Mouse (Mus musculus): ENCODE data around the gene Ctrb1. TPM values are rescaled to one million over a fixed set of nuclear protein-coding genes. Genes with fewer than 3 reads are reported as not detected.
"Not testable (repeated sequence)": the region's sequence is repeated elsewhere in the genome, so short reads cannot be mapped to it uniquely, and the experiment has no call there.

Gene Ctrb1
- polyA plus RNA-seq, 1 experiment from 2014 or later: not detected

- Histone ChIP-seq H3K4me3 (no peak overlapping the region), H3K4me2 (replicated peaks) (no peak overlapping the region), H3K27ac (no peak overlapping the region), H3K4me1 (no peaks in the 10 kb centered on the region), H3K36me3 (peaks cover 37% of the 10 kb centered on the region), H3K9ac (no peak overlapping the region), H3K9me3 (no peaks in the 10 kb centered on the region), H3K27me3 (replicated peaks) (no peaks in the 10 kb centered on the region)
- 98% methylated on average over 2 of the region's 2 CpGs for WGBS
- ATAC-seq (ENCODE audit: low FRiP score, low read depth): no peak
Observed at GRCm38 (mm10) chr8:111666751-111667150, 24.1 kb downstream of the Ctrb1 start.

GRCm38 (mm10) chr8:111662473-111662872, 28.3 kb downstream of the Ctrb1 start:
- Histone ChIP-seq H3K36me3 (peaks cover 24% of the 10 kb centered on the region), H3K9me3 (no peaks in the 10 kb centered on the region), H3K4me1 (no peaks in the 10 kb centered on the region), H3K4me2 (replicated peaks) (no peak overlapping the region), H3K27ac (no peak overlapping the region), H3K4me3 (no peak overlapping the region), H3K9ac (no peak overlapping the region), H3K27me3 (replicated peaks) (no peaks in the 10 kb centered on the region)
- WGBS: 91% methylated on average over 3 of the region's 3 CpGs
- ATAC-seq (ENCODE audit: low FRiP score, low read depth): no peak

- Histone ChIP-seq H3K27me3 (replicated peaks) (no peaks in the 10 kb centered on the region), H3K4me1 (no peaks in the 10 kb centered on the region), H3K27ac (no peak overlapping the region), H3K9ac (no peak overlapping the region), H3K36me3 (peaks cover 18% of the 10 kb centered on the region), H3K4me3 (no peak overlapping the region), H3K4me2 (replicated peaks) (no peak overlapping the region), H3K9me3 (no peaks in the 10 kb centered on the region)
- ATAC-seq (ENCODE audit: low FRiP score, low read depth): no peak
- 88% methylated on average over 6 of the region's 6 CpGs for WGBS
Observed at GRCm38 (mm10) chr8:111658819-111659423, 31.9 kb downstream of the Ctrb1 start.

GRCm38 (mm10) chr8:111657312-111657854, 33.4 kb downstream of the Ctrb1 start:
- H3K36me3 ChIP-seq: peaks cover 18% of the 10 kb centered on the region
- 23% methylated on average over 1 of the region's 1 CpGs for WGBS
- no peaks in the 10 kb centered on the region for H3K4me1 ChIP-seq
- H3K4me3 ChIP-seq: no peak overlapping the region
- ATAC-seq (ENCODE audit: low FRiP score, low read depth): no peak
- H3K4me2 ChIP-seq (replicated peaks): no peak overlapping the region
- no peak overlapping the region for H3K9ac ChIP-seq
- no peak overlapping the region for H3K27ac ChIP-seq
- no peaks in the 10 kb centered on the region for H3K27me3 ChIP-seq (replicated peaks)
- H3K9me3 ChIP-seq: no peaks in the 10 kb centered on the region

GRCm38 (mm10) chr8:111653524-111653923, 37.3 kb downstream of the Ctrb1 start:
- ATAC-seq (ENCODE audit: low FRiP score, low read depth): no peak

GRCm38 (mm10) chr8:111650651-111651050, 40.2 kb downstream of the Ctrb1 start:
- no peak overlapping the region for H3K4me3 ChIP-seq
- no peak overlapping the region for H3K4me2 ChIP-seq (replicated peaks)
- H3K36me3 ChIP-seq: no peaks in the 10 kb centered on the region
- H3K4me1 ChIP-seq: peaks cover 2% of the 10 kb centered on the region; the same call in 1 of the 2 replicates
- H3K27ac ChIP-seq: no peak overlapping the region
- H3K9ac ChIP-seq: no peak overlapping the region
- H3K27me3 ChIP-seq (replicated peaks): no peaks in the 10 kb centered on the region
- 80% methylated on average over 3 of the region's 3 CpGs for WGBS
- H3K9me3 ChIP-seq: no peaks in the 10 kb centered on the region
- ATAC-seq (ENCODE audit: low FRiP score, low read depth): no peak

More at GRCm38 (mm10) chr8:111653524-111653923, 37.3 kb downstream of the Ctrb1 start:
- WGBS: 96% methylated on average over 2 of the region's 2 CpGs
- H3K27ac ChIP-seq: no peak overlapping the region
- no peaks in the 10 kb centered on the region for H3K27me3 ChIP-seq (replicated peaks)
- H3K36me3 ChIP-seq: no peaks in the 10 kb centered on the region
- H3K4me3 ChIP-seq: no peak overlapping the region
- no peak overlapping the region for H3K4me2 ChIP-seq (replicated peaks)
- H3K9me3 ChIP-seq: no peaks in the 10 kb centered on the region
- H3K9ac ChIP-seq: no peak overlapping the region
- peaks cover 1% of the 10 kb centered on the region; the same call in 1 of the 2 replicates for H3K4me1 ChIP-seq

- ATAC-seq (ENCODE audit: low FRiP score, low read depth): no peak
- no peaks in the 10 kb centered on the region for H3K36me3 ChIP-seq
- 50% methylated on average over 2 of the region's 2 CpGs for WGBS
Observed at GRCm38 (mm10) chr8:111648834-111649233, 42.0 kb downstream of the Ctrb1 start.

GRCm38 (mm10) chr8:111645715-111646114, 45.1 kb downstream of the Ctrb1 start:
- no peaks in the 10 kb centered on the region for H3K9me3 ChIP-seq
- peaks cover 11% of the 10 kb centered on the region for H3K4me1 ChIP-seq
- no peaks in the 10 kb centered on the region for H3K36me3 ChIP-seq
- WGBS: 98% methylated on average over 8 of the region's 8 CpGs
- no peak overlapping the region for H3K4me2 ChIP-seq (replicated peaks)
- H3K27me3 ChIP-seq (replicated peaks): no peaks in the 10 kb centered on the region
- H3K9ac ChIP-seq: no peak overlapping the region
- H3K27ac ChIP-seq: no peak overlapping the region
- ATAC-seq (ENCODE audit: low FRiP score, low read depth): no peak
- H3K4me3 ChIP-seq: no peak overlapping the region

More at GRCm38 (mm10) chr8:111648834-111649233, 42.0 kb downstream of the Ctrb1 start:
- Histone ChIP-seq H3K4me1 (peaks cover 5% of the 10 kb centered on the region; the same call in 1 of the 2 replicates), H3K27me3 (replicated peaks) (no peaks in the 10 kb centered on the region), H3K27ac (no peak overlapping the region), H3K9ac (no peak overlapping the region), H3K4me3 (no peak overlapping the region), H3K9me3 (no peaks in the 10 kb centered on the region), H3K4me2 (replicated peaks) (no peak overlapping the region)

GRCm38 (mm10) chr8:111644286-111645051, 46.3 kb downstream of the Ctrb1 start:
- H3K27me3 ChIP-seq (replicated peaks); H3K27ac ChIP-seq; H3K9ac ChIP-seq; H3K36me3 ChIP-seq; H3K9me3 ChIP-seq; ATAC-seq (ENCODE audit: low FRiP score, low read depth): not testable (repeated sequence)
- Histone ChIP-seq H3K4me2 (replicated peaks) (peak overlapping the region; percentile 57), H3K4me1 (peaks cover 11% of the 10 kb centered on the region), H3K4me3 (peak overlapping the region; percentile 74)
- WGBS: 72% methylated on average over 12 of the region's 12 CpGs

GRCm38 (mm10) chr8:111643264-111644141, 47.3 kb downstream of the Ctrb1 start, which contains the start of gene Zfp1:
TSS of gene Zfp1 (plus strand) at chr8:111643401.
- WGBS: under 1% methylated on average over 75 of the region's 75 CpGs

GRCm38 (mm10) chr8:111642939-111643263, 47.9 kb downstream of the Ctrb1 start:
- no peak overlapping the region for H3K27ac ChIP-seq
- WGBS: 15% methylated on average over 5 of the region's 5 CpGs
- H3K9me3 ChIP-seq: no peaks in the 10 kb centered on the region

More at GRCm38 (mm10) chr8:111643264-111644141, 47.3 kb downstream of the Ctrb1 start, which contains the start of gene Zfp1:
- H3K27me3 ChIP-seq (replicated peaks): no peaks in the 10 kb centered on the region
- H3K9ac ChIP-seq: peak within 1 kb of the TSS; percentile 81
- peaks cover 9% of the 10 kb centered on the region for H3K4me1 ChIP-seq
- peak within 1 kb of the TSS; percentile 74 for H3K4me3 ChIP-seq
- peak within 1 kb of the TSS; percentile 57 for H3K4me2 ChIP-seq (replicated peaks)
- peak within 1 kb of the TSS; percentile 80 for H3K27ac ChIP-seq
- no peaks in the 10 kb centered on the region for H3K9me3 ChIP-seq
- no peaks in the 10 kb centered on the region for H3K36me3 ChIP-seq
- peak; percentile 99 for ATAC-seq (ENCODE audit: low FRiP score, low read depth)

More at GRCm38 (mm10) chr8:111642939-111643263, 47.9 kb downstream of the Ctrb1 start:
- no peaks in the 10 kb centered on the region for H3K36me3 ChIP-seq
- peak overlapping the region; percentile 57 for H3K4me2 ChIP-seq (replicated peaks)
- H3K4me1 ChIP-seq: peaks cover 8% of the 10 kb centered on the region; the same call in 1 of the 2 replicates
- no peaks in the 10 kb centered on the region for H3K27me3 ChIP-seq (replicated peaks)
- peak overlapping the region; percentile 74 for H3K4me3 ChIP-seq
- 0 out of 2 replicates have a peak overlapping the region, but pooled peaks have one; percentile 30 for H3K9ac ChIP-seq
- peak; percentile 39 for ATAC-seq (ENCODE audit: low FRiP score, low read depth)

Data from neural tube, embryonic 12.5 days (tissue).